Mouse (Mus musculus) ES-Bruce4 (cell line): ENCODE measurements around the gene Mfge8. TPM values are rescaled to one million over a fixed set of nuclear protein-coding genes. Genes with fewer than 3 reads are reported as not detected.

Experiments used
- H3K27ac ChIP-seq: 2 replicates; pipeline ENCODE4 v1.5.1; 2012; ENCODE audit warnings: low read length, inconsistent platforms; ENCODE audit not compliant: insufficient read depth
- H3K27me3 ChIP-seq: 2 replicates; pipeline ENCODE4 v1.6.1; 2012; ENCODE audit warnings: mild to moderate bottlenecking, low read length, inconsistent platforms; ENCODE audit not compliant: control insufficient read depth, poor library complexity, insufficient read depth, severe bottlenecking
- H3K36me3 ChIP-seq: 2 replicates; pipeline ENCODE4 v1.6.1; 2012; ENCODE audit warnings: inconsistent platforms, mild to moderate bottlenecking, low read length, moderate library complexity; ENCODE audit not compliant: control insufficient read depth, poor library complexity, insufficient read depth, severe bottlenecking
- H3K4me1 ChIP-seq: one replicate; pipeline ENCODE4 v1.8.1; 2011; ENCODE audit warnings: low read length; ENCODE audit not compliant: control insufficient read depth, insufficient read depth
- H3K4me3 ChIP-seq: 2 replicates; pipeline ENCODE4 v1.5.1; 2011; ENCODE audit warnings: low read depth, mild to moderate bottlenecking, low read length
- H3K9ac ChIP-seq: 2 replicates; pipeline ENCODE4 v1.6.1; 2012; ENCODE audit warnings: low read depth, mild to moderate bottlenecking, inconsistent platforms; ENCODE audit not compliant: poor library complexity, severe bottlenecking
- H3K9me3 ChIP-seq: replicated peaks from 2 replicates; pipeline ENCODE4 v1.6.1; 2012; ENCODE audit warnings: mild to moderate bottlenecking, low read length, inconsistent platforms; ENCODE audit not compliant: control insufficient read depth, poor library complexity, insufficient read depth, severe bottlenecking
- CTCF ChIP-seq: IDR thresholded peaks from one replicate; pipeline ENCODE4 v1.8.1; 2011; ENCODE audit warnings: low read depth, low read length
- EP300 ChIP-seq: IDR thresholded peaks from 2 replicates; pipeline ENCODE4 v1.6.1; 2011; ENCODE audit warnings: low read depth, low read length; ENCODE audit not compliant: insufficient read depth
- POLR2A ChIP-seq: IDR thresholded peaks from one replicate; pipeline ENCODE4 v1.8.1; 2011; ENCODE audit warnings: low read length; ENCODE audit not compliant: insufficient read depth
- polyA plus RNA-seq: library from polyadenylated mRNA; stranded (reverse); fragments of >200 nt; gene quantifications from 2 replicates; pipeline ENCODE4 v1.2.4, GENCODE M21; 2011; ENCODE audit warnings: low read depth; ENCODE audit not compliant: missing spikeins, insufficient read depth, insufficient read length

The Mfge8 gene
- polyA plus RNA-seq, 1 experiment = 148 TPM

DNA sequence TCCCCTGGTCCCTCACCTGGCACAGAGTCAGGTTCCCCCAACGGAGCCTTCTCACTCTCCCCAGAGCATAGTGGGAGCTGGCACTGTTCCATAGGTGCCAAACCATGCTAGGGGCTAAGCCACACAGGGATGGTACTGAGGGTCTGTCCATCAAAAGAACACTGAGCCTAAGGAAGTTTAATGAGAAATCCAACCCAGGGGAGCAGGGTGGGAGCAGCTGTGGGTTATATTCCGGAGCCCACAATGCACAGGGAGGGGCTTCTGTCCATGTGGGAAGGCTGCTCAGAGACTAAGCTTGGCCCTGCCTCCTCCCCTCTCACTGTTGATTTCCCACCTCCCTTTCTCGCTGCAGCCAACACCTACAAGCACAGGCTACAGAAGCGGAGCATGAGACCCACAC lies 35.0 kb downstream of the Mfge8 start:
- no peaks in the 10 kb centered on the region for H3K36me3 ChIP-seq
- TF ChIP-seq POLR2A (no peak), CTCF (no peak), EP300 (no peak)
- no peak overlapping the region for H3K9ac ChIP-seq
- H3K4me3 ChIP-seq = no peak overlapping the region
- no peaks in the 10 kb centered on the region for H3K4me1 ChIP-seq
- no peak overlapping the region for H3K27ac ChIP-seq
- no peaks in the 10 kb centered on the region for H3K9me3 ChIP-seq
- no peaks in the 10 kb centered on the region for H3K27me3 ChIP-seq

DNA sequence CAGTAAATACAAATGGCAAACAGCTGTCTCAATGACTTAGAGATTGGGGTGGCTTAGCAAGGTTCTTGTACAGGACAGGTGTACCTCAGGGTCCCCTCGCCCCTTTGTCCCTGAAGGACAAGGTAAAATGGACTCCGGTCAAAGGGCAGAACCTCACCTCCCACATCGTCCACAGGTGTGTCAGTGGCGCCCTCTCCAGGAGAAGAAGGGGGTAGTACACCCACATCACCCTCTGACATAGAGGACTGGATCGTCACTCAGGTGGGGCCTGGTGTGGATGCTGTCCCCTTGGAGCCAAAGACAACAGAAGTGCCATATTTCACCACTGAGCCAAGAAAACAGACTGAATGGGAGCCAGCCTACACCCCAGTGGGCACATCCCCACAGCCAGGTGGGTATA lies 52.4 kb downstream of the Mfge8 start:
- Histone ChIP-seq H3K27ac (no peak overlapping the region), H3K36me3 (no peaks in the 10 kb centered on the region), H3K9ac (no peak overlapping the region), H3K4me3 (no peak overlapping the region), H3K27me3 (no peaks in the 10 kb centered on the region), H3K4me1 (no peaks in the 10 kb centered on the region), H3K9me3 (no peaks in the 10 kb centered on the region)
- TF ChIP-seq POLR2A (no peak), EP300 (no peak), CTCF (peak; percentile 73)

DNA sequence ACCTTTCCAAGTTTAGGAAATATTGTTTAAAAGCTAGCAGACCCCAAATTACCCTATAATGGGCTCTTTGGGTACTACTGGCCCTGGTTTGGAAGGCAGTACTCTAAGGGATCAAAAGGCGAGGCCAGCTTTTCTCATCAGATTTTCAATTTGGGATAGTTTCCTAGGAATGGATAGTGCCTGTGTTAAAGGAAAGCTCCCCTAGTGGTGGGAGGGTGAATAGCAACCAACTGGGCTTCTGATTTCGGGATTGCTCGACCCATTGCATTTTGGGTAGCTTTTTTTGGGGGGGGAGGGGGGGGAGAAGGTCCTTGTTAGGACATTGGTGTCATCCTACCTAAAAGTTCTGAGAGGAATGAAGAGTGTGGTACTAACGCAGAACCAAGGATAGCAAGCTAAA lies 59.7 kb downstream of the Mfge8 start:
- Histone ChIP-seq H3K4me1 (no peaks in the 10 kb centered on the region), H3K9ac (peak overlapping the region; percentile 49), H3K27ac (no peak overlapping the region), H3K27me3 (no peaks in the 10 kb centered on the region), H3K4me3 (peak overlapping the region; percentile 64), H3K36me3 (no peaks in the 10 kb centered on the region), H3K9me3 (no peaks in the 10 kb centered on the region)
- TF ChIP-seq POLR2A = no peak
- TF ChIP-seq CTCF = no peak
- TF ChIP-seq EP300 = no peak

Other genes starting within 250 kb of the Mfge8 start
- gene Isg20, start 235.6 kb downstream of the Mfge8 start, polyA plus RNA-seq = 3.5 and 4.8 TPM in 2 replicates
- 2.0 TPM in 2 replicates for gene Acan, start 95.6 kb downstream of the Mfge8 start, polyA plus RNA-seq
- 0.56 and 1.7 TPM in 2 replicates for gene Hapln3, start 18.0 kb downstream of the Mfge8 start, polyA plus RNA-seq
- gene Abhd2, start 124.1 kb upstream of the Mfge8 start, polyA plus RNA-seq = 37.4 and 38.6 TPM in 2 replicates
- gene Rlbp1, start 238.0 kb upstream of the Mfge8 start, polyA plus RNA-seq = 2.7 and 2.8 TPM in 2 replicates
- gene Fanci, start 242.9 kb upstream of the Mfge8 start, polyA plus RNA-seq = 45.0 and 45.2 TPM in 2 replicates